Mouse (Mus musculus): ENCODE data around the gene Gm14226. TPM values are rescaled to one million over a fixed set of nuclear protein-coding genes. Genes with fewer than 3 reads are reported as not detected.

The Gm14226 gene
- polyA plus RNA-seq, 1 experiment from 2014 or later, result 0.23 TPM

DNA sequence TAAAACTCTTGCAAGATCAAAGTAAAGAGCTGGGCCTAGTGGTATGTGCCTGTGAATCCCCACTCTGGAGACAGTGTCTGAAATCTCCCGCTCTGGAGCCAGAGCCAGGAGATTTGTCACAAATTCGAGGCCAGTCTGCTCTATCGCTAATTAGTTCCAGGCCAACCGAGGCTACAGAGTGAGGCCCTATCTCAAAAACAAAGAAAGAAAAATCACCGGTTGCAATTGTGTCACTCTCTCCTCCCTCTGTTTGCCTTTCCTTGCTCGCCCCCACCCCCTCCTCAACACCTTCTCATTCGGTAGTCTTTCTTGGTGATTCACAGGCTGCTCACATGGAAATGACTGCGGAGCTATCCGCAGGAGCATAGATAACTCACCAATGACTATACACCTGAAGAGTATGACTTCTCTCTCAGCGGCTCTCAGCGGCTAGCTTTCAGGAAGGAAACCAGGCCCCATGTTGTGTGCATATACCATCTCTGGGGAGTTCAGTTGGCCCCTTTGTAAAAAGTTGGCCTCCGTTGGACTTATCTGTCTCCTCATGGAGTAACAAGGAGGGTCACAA, 56.8 kb downstream of the Gm14226 start:
- Histone ChIP-seq H3K9me3 (no peaks in the 10 kb centered on the region), H3K27me3 (no peaks in the 10 kb centered on the region), H3K4me3 (peak overlapping the region; percentile 79), H3K36me3 (no peaks in the 10 kb centered on the region), H3K4me2 (peak overlapping the region; percentile 65), H3K9ac (peak overlapping the region; percentile 60), H3K27ac (replicated peaks) (peak overlapping the region; percentile 84), H3K4me1 (replicated peaks) (peaks cover 26% of the 10 kb centered on the region)
- ATAC-seq (ENCODE audit: low FRiP score, low read depth), result peak; percentile 1; the same call in 1 of the 2 replicates
- WGBS, result 18% methylated on average over 12 of the region's 12 CpGs

DNA sequence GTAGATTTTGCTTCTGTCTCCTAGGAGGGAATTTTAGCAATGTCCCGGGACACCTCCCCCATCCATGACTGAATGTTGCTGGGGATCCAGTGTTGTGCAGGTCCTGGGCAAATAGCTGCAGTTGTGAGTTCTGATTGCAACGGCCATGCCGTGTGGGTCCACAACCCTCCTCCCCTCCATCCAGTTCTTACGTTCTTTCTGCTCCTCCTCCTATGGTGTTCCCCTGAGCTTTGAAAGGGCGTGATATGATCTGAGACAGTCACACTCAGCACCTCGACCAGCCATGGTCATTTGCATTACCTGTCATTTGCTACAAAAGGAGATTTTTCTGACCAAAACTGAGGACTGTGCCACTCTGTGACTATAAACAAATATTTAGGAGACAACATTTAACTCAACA, 57.6 kb downstream of the Gm14226 start:
- Histone ChIP-seq H3K27me3 (no peaks in the 10 kb centered on the region), H3K9me3 (no peaks in the 10 kb centered on the region), H3K4me2 (no peak overlapping the region), H3K4me3 (no peak overlapping the region), H3K27ac (replicated peaks) (no peak overlapping the region), H3K9ac (no peak overlapping the region), H3K4me1 (replicated peaks) (peaks cover 26% of the 10 kb centered on the region), H3K36me3 (no peaks in the 10 kb centered on the region)
- no peak for ATAC-seq (ENCODE audit: low FRiP score, low read depth)
- WGBS, result 87% methylated on average over 6 of the region's 6 CpGs

Other genes with a start within 250 kb of the Gm14226 start
- not detected in 2 replicates for gene Gm14214, start 248.2 kb upstream of the Gm14226 start, polyA plus RNA-seq (2015; fragmentation: Nextera tagmentation; extraction: Ambion mirVana)
- gene Raly, start 227.2 kb upstream of the Gm14226 start, polyA plus RNA-seq (2015; fragmentation: Nextera tagmentation; extraction: Ambion mirVana), result 26.9 and 29.4 TPM in 2 replicates
- gene a, start 226.9 kb upstream of the Gm14226 start, polyA plus RNA-seq (2015; fragmentation: Nextera tagmentation; extraction: Ambion mirVana), result 0.99 and 1.2 TPM in 2 replicates
- 65.8 and 72.9 TPM in 2 replicates for gene Eif2s2, start 125.3 kb upstream of the Gm14226 start, polyA plus RNA-seq (2015; fragmentation: Nextera tagmentation; extraction: Ambion mirVana)
- 35.1 and 37.2 TPM in 2 replicates for gene Ahcy, start 56.2 kb downstream of the Gm14226 start, polyA plus RNA-seq (2015; fragmentation: Nextera tagmentation; extraction: Ambion mirVana)
- 39.5 and 40.9 TPM in 2 replicates for gene Itch, start 115.2 kb downstream of the Gm14226 start, polyA plus RNA-seq (2015; fragmentation: Nextera tagmentation; extraction: Ambion mirVana)
- gene Dynlrb1, start 218.3 kb downstream of the Gm14226 start, polyA plus RNA-seq (2015; fragmentation: Nextera tagmentation; extraction: Ambion mirVana), result 750 and 762 TPM in 2 replicates

All from hindbrain, embryonic 15.5 days (tissue).